Mouse (Mus musculus): ENCODE measurements at regions not wholly inside any gene's neighbourhood (a gene's known extent, or its start where the extent isn't known, plus 50 kb on each side); places are given as distances from the start of the nearest gene placed in this dataset.
"Not testable (repeated sequence)": the region's sequence is repeated elsewhere in the genome, so short reads cannot be mapped to it uniquely, and the experiment has no call there.

GRCm38 (mm10) chr1:5220668-5221408 is 413.1 kb downstream of the Gm37988 start:
- no peak for DNase-seq (ENCODE audit: low spot score in 2 of 2)

DNA sequence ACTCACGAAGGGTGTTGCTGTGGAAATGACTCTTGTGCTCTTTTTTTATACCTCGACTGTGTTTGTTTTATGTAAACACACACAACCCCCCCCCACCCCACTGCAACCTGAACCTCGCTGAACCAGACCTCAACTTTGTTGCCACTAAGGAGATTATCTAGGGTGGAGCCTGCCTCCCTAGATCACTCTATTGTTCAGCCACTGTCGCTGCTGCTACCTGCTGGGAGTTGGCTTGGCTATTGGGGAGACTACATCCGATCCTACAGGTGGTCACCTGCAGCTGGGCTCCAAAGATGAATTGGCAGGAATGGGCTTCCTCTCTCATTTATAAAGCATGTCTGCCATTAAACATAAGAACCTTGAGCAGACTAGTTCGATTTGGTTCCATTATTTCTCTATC is 420.2 kb downstream of the Gm37988 start:
- DNase-seq (ENCODE audit: low spot score in 2 of 2) = no peak

- DNase-seq (ENCODE audit: low spot score in 2 of 2) = no peak
Observed at GRCm38 (mm10) chr1:5231218-5231617, 423.5 kb downstream of the Gm37988 start.

DNA sequence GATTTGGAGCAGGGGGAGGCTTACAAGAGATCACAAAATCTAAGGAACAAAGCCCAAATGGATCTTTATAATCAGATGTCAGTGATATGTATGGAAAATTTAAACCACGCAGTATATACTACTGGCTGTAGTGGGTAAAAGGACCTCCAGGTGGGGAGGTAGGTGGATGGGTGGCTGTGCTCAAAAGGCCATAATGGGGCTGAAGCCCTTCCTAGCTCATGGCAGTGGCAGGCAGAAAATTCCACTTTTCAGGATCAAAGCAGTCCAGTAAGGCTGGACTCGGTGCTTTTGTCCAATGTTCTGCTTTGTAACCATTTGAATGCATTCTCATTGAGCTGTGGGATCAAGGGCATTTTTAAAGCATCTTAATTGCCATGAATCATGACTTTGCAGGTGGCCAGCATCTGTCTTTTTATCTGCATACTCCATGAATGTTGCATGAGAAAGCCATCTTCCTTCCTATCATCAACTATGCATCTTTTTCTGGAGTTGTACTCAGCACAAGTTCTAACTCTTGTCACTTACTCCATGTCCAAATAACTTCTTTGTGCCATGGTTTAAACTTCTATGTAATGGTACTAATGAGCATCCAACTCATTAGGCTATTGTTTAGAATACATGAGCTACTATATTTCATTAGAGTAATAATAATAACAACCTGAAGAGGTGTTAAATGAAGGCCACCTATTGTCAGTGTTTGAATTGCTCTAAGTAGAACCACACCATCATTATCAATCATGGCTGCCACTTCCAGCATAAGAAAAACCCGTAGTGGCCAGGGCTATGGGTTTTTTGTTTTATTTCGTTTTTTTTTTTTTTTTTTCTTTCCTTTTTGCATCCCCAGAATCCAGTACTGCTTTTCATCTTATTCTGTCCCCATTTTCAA is 424.5 kb downstream of the Gm37988 start:
- DNase-seq (ENCODE audit: low spot score in 2 of 2) = no peak

DNA sequence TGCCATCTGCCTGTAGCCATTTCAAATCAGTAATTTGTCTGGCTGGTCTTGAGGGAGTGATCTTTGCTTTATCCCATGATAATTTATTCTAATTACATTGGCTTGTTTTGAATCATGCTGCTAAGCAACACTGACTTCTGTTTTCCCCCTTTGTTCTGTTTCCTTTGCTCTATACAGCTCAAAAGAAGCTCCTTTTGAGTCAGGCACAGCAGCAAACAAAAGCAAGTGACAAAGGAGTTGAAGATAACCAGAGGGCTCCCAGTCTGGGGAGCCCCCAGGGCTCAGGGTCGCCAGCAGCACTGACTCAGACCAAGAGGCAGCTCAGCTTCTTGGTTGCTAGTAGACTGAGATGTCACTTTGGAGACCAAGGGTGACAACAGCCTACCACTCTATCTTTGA is 425.2 kb downstream of the Gm37988 start:
- DNase-seq (ENCODE audit: low spot score in 2 of 2) = no peak

DNA sequence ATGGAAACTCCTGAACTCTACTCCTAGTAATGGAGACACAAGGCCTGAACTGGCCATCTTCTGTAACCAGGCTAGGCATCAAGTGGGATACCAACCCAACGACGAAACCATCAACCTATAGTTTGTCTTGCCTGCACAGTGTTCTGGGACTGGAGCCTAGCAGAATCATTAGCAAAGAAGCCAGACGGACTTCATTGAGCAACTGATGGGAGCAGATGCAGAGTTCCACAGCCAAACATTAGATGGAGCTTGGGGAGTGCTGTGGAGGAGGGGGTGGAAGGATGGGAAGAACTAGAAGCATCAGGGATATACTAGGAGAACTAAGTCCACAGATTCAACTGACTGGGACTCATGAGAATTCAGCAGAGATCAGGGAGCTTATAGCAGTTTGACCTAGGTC is 435.5 kb downstream of the Gm37988 start:
- peak; percentile 67 to 87 for DNase-seq (ENCODE audit: low spot score in 2 of 2)

DNA sequence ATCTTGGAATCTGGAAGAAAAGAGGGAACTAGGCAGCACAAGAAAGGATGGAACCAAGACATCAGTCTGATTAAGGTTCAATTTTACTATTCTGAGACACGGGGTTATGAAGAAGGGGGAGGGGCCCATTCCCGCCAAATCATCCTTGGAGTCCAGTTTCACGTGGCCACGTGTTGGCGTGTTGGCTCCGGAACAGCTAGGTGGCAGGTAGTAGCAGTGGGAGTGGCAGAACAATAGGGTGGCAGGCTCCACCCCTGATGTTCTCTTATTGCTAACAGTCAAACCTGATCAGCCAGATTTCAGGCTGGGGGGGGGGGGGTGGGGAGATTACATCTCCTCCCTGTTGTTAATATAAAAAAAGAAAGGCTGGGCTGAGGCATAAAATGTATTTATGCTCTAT is 453.2 kb downstream of the Gm37988 start:
- not testable (repeated sequence) for DNase-seq (ENCODE audit: low spot score in 2 of 2)

- DNase-seq (ENCODE audit: low spot score in 2 of 2) = not testable (repeated sequence)
Observed at GRCm38 (mm10) chr1:5261297-5261696, 453.6 kb downstream of the Gm37988 start.

GRCm38 (mm10) chr1:5273938-5274337 is 466.2 kb downstream of the Gm37988 start:
- no peak for DNase-seq (ENCODE audit: low spot score in 2 of 2)

DNA sequence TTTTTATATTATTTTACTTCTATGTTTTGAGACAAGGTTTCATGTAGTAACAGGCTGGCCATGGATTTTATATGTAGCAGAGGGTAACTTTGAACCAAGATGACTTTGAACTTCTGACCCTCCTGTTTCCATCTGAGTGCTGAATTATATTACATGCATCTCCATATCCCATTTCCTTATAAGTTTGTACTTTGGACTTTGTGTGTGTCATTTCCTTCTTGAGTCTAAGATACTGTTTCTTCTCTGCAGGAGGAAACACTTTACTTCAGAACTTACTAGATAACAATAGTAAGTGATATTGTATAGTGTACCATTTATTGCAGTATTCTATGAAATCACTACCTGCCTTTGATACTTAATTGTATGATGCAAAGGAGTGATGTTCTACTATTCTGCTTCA is 486.9 kb downstream of the Gm37988 start:
- no peak for DNase-seq (ENCODE audit: low spot score in 2 of 2)

- peak in 1 of 2 experiments; percentile 15 for DNase-seq (ENCODE audit: low spot score in 2 of 2)
Observed at GRCm38 (mm10) chr1:5297627-5298026, 489.9 kb downstream of the Gm37988 start.

- no peak for DNase-seq (ENCODE audit: low spot score in 2 of 2)
Observed at GRCm38 (mm10) chr1:5311656-5312055, 504.0 kb downstream of the Gm37988 start.

- peak in 1 of 2 experiments; percentile 65 for DNase-seq (ENCODE audit: low spot score in 2 of 2)
Observed at GRCm38 (mm10) chr1:5315839-5316238, 508.1 kb downstream of the Gm37988 start.

DNA sequence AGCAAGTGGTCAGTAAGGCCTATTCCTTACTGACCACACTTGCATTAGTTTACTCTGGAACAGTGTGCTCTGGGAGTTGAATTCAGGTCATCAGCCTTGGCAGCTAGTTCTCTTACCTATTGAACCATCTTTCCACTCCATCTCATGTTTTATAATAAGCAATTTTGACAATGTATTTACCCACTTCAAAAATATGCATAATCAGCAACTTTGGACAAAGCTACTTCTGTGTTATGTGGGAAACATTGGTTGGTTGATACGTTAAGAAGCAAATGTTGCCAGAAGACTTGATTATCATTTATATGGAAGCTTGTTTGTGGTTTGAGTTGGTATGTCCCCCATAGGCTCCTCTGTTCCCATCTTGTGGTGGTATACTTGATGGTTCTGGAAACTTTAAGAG is 509.4 kb downstream of the Gm37988 start:
- DNase-seq (ENCODE audit: low spot score in 2 of 2) = no peak

- no peak for DNase-seq (ENCODE audit: low spot score in 2 of 2)
Observed at GRCm38 (mm10) chr1:5326311-5326710, 518.6 kb downstream of the Gm37988 start.

All from layer of hippocampus, adult 18-20 months (tissue).